Mouse (Mus musculus) right cerebral cortex, adult 2 months (tissue): ENCODE data around the gene Cfap44.

Source experiments
- DNase-seq, 2 experiments: peaks; one replicate each; pipeline ENCODE4 v3.0.0; 2021 to 2022; ENCODE audit warnings: low spot score in 2 of 2

Cfap44 gene

GRCm38 (mm10) chr16:44494441-44495108 is 100.0 kb downstream of the Cfap44 start:
- DNase-seq, result no peak

- no peak for DNase-seq
Observed at GRCm38 (mm10) chr16:44496971-44497464, 102.4 kb downstream of the Cfap44 start.

GRCm38 (mm10) chr16:44498447-44498846 is 103.9 kb downstream of the Cfap44 start:
- DNase-seq, result no peak

DNA sequence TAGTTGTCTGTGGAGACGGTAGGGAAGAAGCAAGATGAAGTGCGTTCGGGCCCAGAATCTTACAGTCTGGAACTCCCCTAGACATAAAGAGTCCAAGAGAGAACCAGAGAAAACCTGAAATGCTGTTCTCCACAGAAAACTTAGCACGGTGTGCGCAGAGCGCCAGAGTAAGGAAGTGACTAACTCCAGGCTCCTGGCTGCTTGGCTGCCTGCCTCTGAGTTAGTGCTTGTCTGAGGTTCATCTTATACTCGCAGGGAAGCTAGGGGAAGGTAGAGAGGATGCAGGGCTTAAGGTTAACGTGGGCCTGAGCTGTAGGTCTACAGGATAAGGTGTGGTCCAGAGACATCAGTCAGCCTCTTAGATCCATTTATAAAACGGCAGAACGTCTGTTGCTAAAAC is 107.2 kb downstream of the Cfap44 start:
- no peak for DNase-seq

- no peak for DNase-seq
Observed at GRCm38 (mm10) chr16:44502325-44502724, 107.7 kb downstream of the Cfap44 start.

DNA sequence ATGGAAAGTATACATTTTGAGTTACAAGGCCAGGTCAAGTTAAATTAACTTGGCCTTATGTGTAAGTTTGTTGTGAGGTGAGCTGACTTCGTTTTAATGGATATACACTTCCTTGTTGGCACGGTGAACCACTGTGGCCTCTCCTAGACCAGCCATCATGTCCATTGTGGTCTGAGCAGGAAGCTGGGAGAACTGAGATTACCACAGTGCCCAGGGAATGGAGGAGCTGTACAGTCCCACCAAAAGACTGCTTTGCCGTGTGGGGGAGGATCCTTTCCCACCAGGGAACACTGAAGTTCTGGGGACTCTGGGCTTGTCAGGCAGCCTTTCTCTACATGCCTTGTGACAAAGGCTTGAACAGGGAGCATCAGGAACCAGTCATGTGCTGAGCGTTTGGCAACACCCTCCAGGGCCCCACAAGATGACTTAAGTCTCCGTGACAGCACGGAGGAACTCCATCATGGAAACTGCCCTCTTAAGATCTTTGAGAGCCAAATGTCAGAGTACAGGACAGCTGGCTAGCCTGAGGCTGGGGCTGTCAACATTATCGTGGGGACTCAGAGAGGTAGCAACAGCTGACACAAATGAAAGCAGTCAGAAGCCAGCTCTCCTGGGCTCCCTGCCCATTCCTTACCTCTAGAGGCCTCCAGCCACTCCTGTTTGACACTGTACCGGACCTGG is 108.4 kb downstream of the Cfap44 start:
- DNase-seq, result no peak

- no peak for DNase-seq
Observed at GRCm38 (mm10) chr16:44505243-44505642, 110.6 kb downstream of the Cfap44 start.

DNA sequence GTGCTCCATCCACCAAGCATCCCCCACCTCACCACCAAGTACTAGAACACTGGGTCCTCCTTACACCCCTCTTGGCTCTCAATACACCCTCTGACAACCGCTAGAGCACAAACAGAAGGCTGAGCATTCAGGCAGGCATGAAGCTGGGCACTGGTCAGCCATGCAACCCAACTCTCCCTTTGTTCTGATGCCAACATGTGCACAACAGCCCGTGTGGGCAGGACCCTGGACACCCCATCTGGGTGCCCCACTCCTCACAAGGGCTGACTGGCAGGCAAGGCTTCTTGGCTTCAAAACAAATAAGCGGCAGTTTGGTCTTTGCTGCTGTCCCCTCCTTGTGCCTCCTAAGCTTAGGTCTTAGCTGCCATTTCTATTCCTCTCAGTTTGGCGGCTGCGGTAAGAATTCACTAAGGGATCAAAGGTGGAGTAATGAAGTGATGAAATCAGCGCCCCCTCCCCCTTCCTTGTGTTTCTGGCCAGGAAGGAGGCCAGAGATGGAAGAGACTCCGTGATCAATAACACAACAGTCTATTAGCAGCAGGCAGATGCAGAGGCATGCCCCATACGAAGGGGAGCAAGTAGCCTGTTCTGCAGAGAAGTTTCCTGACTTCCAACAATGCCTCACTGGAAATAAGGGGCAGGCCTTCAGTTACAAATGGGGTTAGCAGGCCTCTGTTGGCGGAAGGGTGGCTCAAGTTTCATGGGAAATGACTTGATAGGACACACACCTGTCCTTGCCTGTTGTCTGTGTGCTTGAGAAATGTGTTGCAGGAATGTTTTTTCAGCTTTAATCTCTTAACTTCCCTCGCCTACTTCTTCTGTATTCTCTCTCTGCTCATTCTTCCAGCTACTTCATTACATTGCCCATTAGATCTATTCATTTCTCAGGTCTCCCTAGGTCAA is 112.7 kb downstream of the Cfap44 start:
- no peak for DNase-seq

DNA sequence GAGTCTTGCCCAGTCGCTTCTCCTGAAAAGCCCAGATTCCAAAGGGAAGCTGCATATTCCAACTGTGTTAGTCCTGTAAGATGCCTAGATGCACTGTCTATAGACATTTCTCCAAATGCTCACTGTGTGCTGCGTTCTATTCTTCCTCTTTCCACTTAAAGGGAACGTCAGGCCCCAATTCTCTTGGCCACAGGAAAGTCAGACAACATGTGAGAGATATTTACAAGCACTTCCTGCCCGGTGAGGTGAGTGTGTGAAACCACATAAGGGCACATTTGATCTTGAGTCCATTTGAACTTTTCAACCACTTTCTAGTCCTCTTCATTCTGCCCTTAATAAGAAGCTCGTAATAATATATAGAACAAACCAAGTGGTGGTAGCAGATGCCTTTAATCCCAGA is 113.4 kb downstream of the Cfap44 start:
- no peak for DNase-seq

DNA sequence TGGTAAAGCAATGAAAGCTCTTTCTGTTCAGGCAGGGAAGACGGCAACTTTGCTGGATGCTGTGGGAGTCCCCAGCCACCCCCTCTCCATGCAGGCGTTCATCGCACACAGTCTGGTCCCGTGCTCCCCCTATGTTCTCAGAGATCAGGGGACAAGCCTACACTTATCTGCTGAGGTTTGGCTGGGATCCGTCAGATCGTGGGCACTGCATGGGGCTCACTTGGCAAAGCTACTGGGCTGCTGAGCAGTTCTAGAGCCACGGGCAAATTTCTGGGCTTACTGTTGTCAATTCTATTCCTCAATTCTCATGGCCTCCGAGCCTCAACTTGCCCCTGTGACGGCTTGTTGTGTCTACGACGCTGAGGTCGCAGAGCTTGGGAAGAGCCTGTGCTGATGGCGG is 114.2 kb downstream of the Cfap44 start:
- peak in 1 of 2 experiments; percentile 39 for DNase-seq

DNA sequence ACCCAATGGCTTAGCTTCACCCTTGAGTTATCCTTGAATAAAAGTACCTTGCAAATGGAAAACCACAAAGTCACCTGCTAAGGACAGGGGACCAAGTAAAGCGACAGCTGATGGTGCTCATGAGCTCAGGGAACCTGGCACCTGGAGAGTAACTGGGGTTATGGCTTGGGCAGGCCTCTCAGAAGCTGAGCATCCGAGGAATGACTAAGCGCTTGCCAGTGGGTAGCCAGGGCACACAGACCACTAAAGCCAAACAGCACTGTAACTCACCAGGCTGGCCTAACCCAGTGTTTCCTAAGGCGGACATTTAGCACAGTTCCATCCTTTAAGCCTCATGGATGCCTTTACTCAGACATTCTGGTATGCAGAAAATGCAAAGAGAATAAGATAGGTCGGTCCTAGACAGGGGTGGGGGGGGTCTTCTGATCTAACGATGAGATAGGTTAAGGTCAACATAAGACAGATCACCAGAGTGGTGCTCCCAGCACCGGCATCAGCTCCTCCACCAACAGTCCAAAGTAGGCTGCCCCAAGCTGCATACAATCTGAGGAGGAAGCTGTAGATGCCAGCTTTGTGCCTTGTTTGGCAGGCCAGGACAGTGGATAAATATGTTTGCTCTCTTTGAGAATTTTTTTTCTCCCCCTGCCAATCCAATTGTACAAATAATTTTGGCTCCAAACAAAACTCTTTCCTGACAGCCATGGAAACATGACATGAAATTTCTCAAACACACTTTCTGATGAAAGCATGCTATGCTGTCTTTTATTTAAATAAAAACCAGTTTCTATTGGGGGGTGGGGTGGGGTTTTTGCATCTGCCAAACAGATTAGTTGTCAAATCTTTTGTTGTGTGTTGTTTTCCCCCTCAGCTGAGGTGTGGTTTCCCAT is 115.1 kb downstream of the Cfap44 start:
- no peak for DNase-seq

DNA sequence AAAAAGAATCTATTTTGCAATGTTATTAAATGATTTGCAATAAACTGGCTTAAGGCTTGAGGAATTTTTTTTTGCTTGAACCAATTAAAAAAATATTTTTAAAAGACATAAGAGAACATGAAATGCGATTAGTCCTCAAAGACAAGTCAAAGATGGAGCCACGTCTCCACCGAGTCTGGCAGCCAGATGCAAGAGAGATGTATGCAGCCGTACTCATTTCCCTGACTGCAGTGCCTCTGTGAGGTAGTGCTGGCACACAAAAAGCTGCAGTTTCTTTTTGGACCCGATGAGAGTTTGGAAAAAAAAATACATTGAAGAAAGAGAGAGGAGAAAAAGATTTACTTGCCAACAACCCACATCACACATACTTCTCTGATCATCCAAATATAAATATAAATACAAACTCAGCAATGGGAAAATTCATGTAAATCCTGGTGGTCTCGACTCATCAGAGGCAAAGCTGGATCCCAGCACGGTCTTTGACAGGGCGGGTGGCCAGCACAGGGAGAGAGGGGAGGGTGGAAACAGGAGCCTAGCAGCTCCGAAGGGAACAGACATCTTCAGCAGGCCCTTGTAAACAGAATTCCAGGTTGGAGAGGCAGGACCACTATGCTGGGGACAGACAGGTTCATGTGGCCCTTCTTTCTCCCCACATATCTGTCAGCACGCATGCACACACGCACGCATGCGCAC is 116.1 kb downstream of the Cfap44 start:
- no peak for DNase-seq

- no peak for DNase-seq
Observed at GRCm38 (mm10) chr16:44516498-44516897, 121.9 kb downstream of the Cfap44 start.

DNA sequence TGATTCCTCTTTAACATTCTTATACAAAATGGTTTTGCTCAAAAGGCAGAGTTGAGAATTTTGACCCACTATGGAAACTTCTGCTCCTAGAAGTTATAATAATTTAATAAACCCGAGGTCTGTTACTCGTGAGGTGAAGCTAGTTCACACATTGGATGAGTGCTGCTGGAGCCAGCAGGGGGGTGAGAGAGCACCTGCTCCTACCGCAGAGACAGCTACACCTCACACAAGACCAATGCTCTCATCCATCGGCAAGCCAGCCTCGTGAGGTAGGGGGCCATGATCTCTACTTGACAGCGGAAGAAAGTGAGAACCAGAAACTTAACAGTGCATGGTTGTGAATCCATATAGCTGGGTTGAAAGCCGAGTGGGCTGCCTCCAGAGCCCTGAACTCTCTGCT is 129.0 kb downstream of the Cfap44 start:
- no peak for DNase-seq

DNA sequence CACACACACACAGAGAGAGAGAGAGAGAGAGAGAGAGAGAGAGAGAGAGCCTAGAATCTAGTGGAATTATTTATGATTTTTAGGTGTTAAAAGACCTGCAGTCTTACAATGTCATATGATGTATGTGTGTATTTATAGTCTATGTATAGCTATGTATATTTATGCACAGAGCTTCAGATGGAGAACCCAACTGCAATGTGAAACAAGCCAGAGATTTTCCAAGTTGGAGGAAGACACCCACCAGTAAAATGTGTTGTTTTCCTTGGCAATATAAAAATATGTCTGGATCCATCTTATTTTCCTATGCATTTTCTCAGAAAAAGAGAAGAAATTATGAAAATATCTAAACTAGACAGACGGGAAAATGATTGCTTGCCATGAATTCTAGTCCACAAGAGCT is 131.4 kb downstream of the Cfap44 start:
- no peak for DNase-seq

- DNase-seq, result no peak
Observed at GRCm38 (mm10) chr16:44526689-44527088, 132.1 kb downstream of the Cfap44 start.

- DNase-seq, result no peak
Observed at GRCm38 (mm10) chr16:44527218-44527905, 132.8 kb downstream of the Cfap44 start.

GRCm38 (mm10) chr16:44528955-44529354 is 134.4 kb downstream of the Cfap44 start:
- no peak for DNase-seq

DNA sequence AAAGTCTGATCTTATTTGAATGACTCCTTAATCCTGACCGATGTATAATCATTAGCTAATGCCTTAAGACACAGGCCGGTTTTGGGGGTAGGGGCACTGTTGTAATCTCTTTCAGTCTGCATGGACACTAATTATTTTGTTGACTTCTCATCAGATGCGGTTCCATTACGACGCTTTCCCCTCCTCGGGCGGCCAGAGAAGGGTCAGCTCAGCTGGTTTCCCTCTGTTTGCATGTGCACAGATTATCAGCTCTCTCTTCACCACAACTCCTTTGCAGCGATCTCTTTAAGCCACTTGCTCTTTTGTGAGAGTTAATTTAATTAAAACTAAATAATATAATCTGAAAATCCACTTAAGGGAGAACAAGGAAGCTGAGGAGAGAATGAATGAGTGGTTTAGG is 135.1 kb downstream of the Cfap44 start:
- no peak for DNase-seq

DNA sequence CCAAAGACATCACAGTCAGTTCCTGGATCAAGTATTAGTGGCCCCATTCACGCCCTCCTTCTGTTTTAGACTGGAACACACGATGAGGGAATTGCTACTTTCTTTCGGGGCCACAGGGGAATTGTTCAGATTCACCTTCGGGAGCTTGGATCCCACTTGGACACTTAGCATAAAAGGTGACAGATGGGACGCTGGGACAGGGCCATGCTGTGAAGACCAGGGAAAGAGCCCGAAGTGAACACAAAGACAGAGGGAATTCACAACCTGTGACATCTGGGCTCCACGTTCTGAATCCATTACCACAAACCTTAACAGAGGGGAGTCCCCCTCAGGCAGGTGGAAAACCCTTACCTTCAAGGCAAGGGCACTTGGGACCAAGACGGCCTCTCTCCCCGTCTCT is 135.6 kb downstream of the Cfap44 start:
- no peak for DNase-seq
